Mouse (Mus musculus) midbrain, embryonic 11.5 days (tissue): ENCODE measurements around the gene Gstcd. TPM values are rescaled to one million over a fixed set of nuclear protein-coding genes. Genes with fewer than 3 reads are reported as not detected.
A peak's percentile ranks its signal among the peaks of the same experiment; 100 is the strongest.

Source experiments
- ATAC-seq: fragments of 200-750 bp; cut with Nextera tagmentation; 2 replicates; pipeline ENCODE4 v1.8.0; 2017; ENCODE audit warnings: moderate TSS enrichment, moderate library complexity; ENCODE audit not compliant: low FRiP score
- DNase-seq: peaks from one replicate; pipeline ENCODE4 v3.0.0; 2015; ENCODE audit warnings: low spot score; ENCODE audit errors: missing footprints
- H3K27ac ChIP-seq: fragments of 300-500 bp; sonication (generic); 2 replicates; pipeline ENCODE4 v1.5.1; 2014; ENCODE audit warnings: low read depth, low read length
- H3K27me3 ChIP-seq: fragments of 300-500 bp; sonication (generic); 2 replicates; pipeline ENCODE4 v1.6.1; 2014; ENCODE audit warnings: mild to moderate bottlenecking, low read length, moderate library complexity, mixed read lengths; ENCODE audit not compliant: control insufficient read depth, insufficient read depth
- H3K36me3 ChIP-seq: fragments of 300-500 bp; sonication (generic); 2 replicates; pipeline ENCODE4 v1.6.1; 2014; ENCODE audit warnings: mild to moderate bottlenecking, low read length, moderate library complexity, mixed read lengths; ENCODE audit not compliant: control insufficient read depth, insufficient read depth
- H3K4me1 ChIP-seq: fragments of 300-500 bp; sonication (generic); 2 replicates; pipeline ENCODE4 v1.6.1; 2014; ENCODE audit warnings: low read length; ENCODE audit not compliant: control insufficient read depth, insufficient read depth
- H3K4me2 ChIP-seq: fragments of 300-500 bp; sonication (generic); 2 replicates; pipeline ENCODE4 v1.6.1; 2014; ENCODE audit warnings: mild to moderate bottlenecking, moderate library complexity
- H3K4me3 ChIP-seq: fragments of 300-500 bp; sonication (generic); 2 replicates; pipeline ENCODE4 v1.5.1; 2014; ENCODE audit warnings: low read depth, low read length
- H3K9ac ChIP-seq: fragments of 300-500 bp; sonication (generic); 2 replicates; pipeline ENCODE4 v1.6.1; 2014; ENCODE audit warnings: low read length
- H3K9me3 ChIP-seq: fragments of 300-500 bp; sonication (generic); 2 replicates; pipeline ENCODE4 v1.6.1; 2016; ENCODE audit warnings: low read length; ENCODE audit not compliant: control insufficient read depth
- WGBS: fragments of 180-500 bp; shearing (Covaris S2); extraction: QIAGEN DNeasy Blood & Tissue Kit; methylation state at CpG from one replicate; pipeline ENCODE4 v1.1.7; 2014; 5-methylcytosine and 5-hydroxymethylcytosine counted together
- polyA plus RNA-seq: library from polyadenylated mRNA; unstranded; fragments of >200 nt; fragmentation: Nextera tagmentation; extraction: Ambion mirVana; gene quantifications from 2 replicates; pipeline ENCODE4 v1.2.1, GENCODE M21; 2014

Gstcd gene
- polyA plus RNA-seq, 1 experiment from 2014 or later: 11.7 TPM

DNA sequence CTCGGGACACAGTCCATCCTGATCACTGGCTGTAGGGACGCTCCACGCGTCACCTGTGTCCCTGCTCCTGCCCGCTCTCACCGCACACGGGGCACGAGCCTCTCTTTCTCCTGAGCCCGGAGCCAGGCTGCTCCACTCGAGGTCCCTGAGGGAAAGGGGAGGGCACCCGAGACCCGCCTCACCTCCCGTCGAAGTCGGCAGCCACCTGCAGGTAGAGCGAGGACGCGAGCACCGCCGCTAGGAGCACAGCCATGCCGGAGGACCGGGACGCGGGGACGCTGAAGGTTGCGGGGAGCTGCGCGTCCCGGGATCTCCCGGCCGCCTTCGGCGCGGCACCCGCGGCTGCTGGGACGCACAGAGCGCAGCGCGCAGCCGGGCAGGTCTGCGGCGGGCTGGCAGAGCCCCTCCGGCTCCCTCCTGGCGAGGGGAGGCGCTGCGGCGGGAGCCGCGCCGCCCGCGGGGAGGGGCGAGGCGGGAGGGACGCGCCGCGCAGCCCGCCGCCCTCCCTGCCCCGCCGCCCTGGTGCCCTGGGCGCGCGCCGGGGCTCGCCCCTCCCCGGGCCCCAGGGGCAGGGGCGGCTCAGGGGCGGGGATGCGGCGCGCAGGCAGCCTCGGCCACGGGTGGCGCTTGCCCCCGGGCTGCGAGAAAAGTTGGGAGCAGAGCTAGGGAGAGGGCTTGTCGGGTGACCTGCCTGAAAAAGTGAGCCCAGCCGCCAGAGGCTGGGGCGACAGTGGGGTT, 141.9 kb downstream of the Gstcd start, which contains the start of gene Npnt:
Npnt (minus strand) TSS at position 501 of the 738 bp plus-strand sequence.
- DNase-seq (peak; percentile 94), ATAC-seq (peak; percentile 90)
- H3K4me3 ChIP-seq: peak within 1 kb of the TSS; percentile 63
- no peaks in the 10 kb centered on the region for H3K9me3 ChIP-seq
- H3K27me3 ChIP-seq: peaks cover 6% of the 10 kb centered on the region
- no peaks in the 10 kb centered on the region for H3K36me3 ChIP-seq
- H3K4me2 ChIP-seq: peak within 1 kb of the TSS; percentile 97
- 1% methylated on average over 47 of the region's 82 CpGs for WGBS
- H3K9ac ChIP-seq: peak within 1 kb of the TSS; percentile 66
- no peak within 1 kb of the TSS for H3K27ac ChIP-seq
- H3K4me1 ChIP-seq: peaks cover 6% of the 10 kb centered on the region; the same call in 1 of the 2 replicates

DNA sequence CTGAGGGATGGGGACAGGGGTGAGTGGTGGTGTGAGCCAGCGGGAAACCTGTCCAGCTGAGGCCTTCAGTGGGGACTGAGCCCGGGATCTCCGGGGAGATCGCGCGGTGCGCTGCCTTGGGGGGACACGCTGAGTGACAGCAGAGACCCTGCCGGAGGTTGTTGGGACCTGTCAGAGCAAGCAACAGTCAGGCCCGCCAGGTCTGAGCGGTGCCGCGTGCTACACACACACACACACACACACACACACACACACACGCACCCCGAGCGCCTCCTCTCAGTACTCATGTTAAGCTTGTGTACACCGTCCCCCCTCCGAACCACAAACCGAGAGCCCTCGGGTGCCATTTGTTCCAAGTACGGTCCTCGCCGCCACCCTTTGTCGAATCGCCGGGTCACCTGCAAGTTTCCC, 142.4 kb downstream of the Gstcd start:
- ATAC-seq (peak; percentile 71), DNase-seq (peak; percentile 92)
- Histone ChIP-seq H3K9ac (peak overlapping the region; percentile 66), H3K4me3 (peak overlapping the region; percentile 63), H3K9me3 (no peaks in the 10 kb centered on the region), H3K27me3 (peaks cover 6% of the 10 kb centered on the region), H3K4me1 (peaks cover 6% of the 10 kb centered on the region; the same call in 1 of the 2 replicates), H3K4me2 (peak overlapping the region; percentile 97), H3K27ac (no peak overlapping the region), H3K36me3 (no peaks in the 10 kb centered on the region)
- WGBS: under 1% methylated on average over 26 of the region's 26 CpGs

DNA sequence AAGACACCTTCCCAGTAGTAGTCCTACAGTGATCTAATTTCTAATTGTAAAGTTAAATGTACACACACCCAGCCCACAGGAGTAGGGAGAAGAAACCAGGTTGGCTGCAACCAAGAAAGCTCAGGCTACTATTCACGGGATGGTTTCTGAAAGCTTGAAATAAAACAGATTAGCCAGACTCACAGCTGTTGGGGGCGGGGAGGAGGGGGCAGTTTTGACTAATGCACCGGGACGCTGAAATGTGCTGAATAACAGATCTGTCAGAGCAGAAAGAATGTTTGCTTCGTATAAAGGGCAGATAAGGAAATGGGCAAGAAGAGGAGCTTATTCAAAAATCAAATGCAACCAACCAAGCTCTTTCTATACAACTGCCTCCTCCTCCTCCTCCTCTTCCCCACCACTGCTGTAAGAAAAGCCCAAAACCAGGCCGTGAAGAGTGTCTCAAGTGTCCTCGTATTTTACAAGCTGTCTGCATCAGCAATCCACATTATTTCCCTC, 143.5 kb downstream of the Gstcd start:
- no peak overlapping the region for H3K9ac ChIP-seq
- no peaks in the 10 kb centered on the region for H3K36me3 ChIP-seq
- ATAC-seq (no peak), DNase-seq (peak; percentile 92)
- H3K27me3 ChIP-seq: peaks cover 6% of the 10 kb centered on the region
- 13% methylated on average over 7 of the region's 7 CpGs for WGBS
- H3K4me3 ChIP-seq: no peak overlapping the region
- 0 out of 2 replicates have a peak overlapping the region, but pooled peaks have one; percentile 6 for H3K4me2 ChIP-seq
- H3K9me3 ChIP-seq: no peaks in the 10 kb centered on the region
- H3K4me1 ChIP-seq: peaks cover 6% of the 10 kb centered on the region; the same call in 1 of the 2 replicates
- H3K27ac ChIP-seq: no peak overlapping the region

DNA sequence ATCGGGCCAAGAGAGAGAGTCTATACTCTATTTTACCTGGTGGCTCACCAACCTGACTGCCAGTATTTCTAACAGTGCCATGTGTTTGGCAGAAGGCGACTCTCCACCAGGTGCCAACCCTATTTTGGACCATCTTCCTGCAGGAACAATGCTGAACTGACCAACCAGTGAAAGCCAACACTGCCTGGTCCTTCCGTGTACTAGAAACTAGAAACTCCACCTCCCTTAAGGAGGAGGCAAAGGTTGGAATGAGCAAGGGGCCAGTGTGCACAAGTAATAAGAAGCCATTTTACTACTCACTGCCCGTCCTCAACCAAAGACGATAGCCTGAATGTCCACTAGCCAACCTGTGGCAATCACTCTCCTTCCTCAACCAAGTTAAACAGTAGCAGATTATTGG, 145.7 kb downstream of the Gstcd start:
- ATAC-seq (no peak), DNase-seq (peak; percentile 51)
- Histone ChIP-seq H3K4me1 (peaks cover 6% of the 10 kb centered on the region; the same call in 1 of the 2 replicates), H3K9me3 (no peaks in the 10 kb centered on the region), H3K36me3 (no peaks in the 10 kb centered on the region), H3K27me3 (peaks cover 6% of the 10 kb centered on the region), H3K27ac (no peak overlapping the region), H3K4me3 (no peak overlapping the region), H3K4me2 (no peak overlapping the region), H3K9ac (no peak overlapping the region)
- 91% methylated on average over 5 of the region's 5 CpGs for WGBS

DNA sequence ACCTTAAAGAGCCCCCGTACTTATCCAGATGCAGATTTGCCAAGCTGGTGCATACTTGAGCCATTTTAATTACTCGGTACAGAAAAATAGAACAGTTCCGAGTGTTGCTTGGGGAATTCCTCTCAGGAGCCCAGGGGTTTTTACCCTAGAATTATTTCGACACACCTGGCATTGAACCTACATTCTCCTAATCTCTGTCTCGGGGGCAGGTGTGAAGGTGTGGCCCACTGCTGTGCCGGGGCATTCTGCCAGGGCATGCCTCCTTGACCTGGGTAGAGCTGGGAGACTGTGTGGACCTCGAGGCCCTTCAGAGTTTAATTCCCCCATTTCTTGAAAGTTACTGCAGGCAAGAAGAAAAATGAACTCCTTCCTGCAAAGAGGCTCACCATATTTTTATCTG, 146.2 kb downstream of the Gstcd start:
- Histone ChIP-seq H3K36me3 (no peaks in the 10 kb centered on the region), H3K9ac (no peak overlapping the region), H3K4me1 (peaks cover 6% of the 10 kb centered on the region; the same call in 1 of the 2 replicates), H3K4me3 (no peak overlapping the region), H3K27me3 (peaks cover 5% of the 10 kb centered on the region), H3K4me2 (no peak overlapping the region), H3K27ac (no peak overlapping the region), H3K9me3 (no peaks in the 10 kb centered on the region)
- WGBS: 86% methylated on average over 7 of the region's 7 CpGs
- peak; percentile 53 for DNase-seq
- ATAC-seq: no peak

DNA sequence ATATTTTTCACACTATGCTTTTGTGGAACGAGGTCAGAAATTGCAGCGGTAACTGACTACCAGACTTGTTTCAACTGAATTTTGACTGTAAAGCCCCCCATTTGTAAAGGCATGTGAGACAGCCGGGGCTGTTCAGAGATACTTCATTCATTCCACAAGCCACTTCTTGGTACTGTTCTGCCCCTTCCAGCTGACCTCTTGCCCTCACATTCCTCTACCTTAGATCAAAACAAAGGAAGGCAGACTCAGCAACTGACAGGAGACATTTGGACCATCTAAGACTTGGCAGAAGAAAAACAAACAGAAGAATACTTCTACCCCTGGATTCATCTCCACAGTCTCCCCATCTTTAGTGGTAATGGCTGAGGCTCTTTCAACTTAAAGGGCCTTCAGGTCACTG, 147.2 kb downstream of the Gstcd start:
- Histone ChIP-seq H3K27ac (no peak overlapping the region), H3K4me3 (no peak overlapping the region), H3K27me3 (peaks cover 3% of the 10 kb centered on the region), H3K4me2 (no peak overlapping the region), H3K9me3 (no peaks in the 10 kb centered on the region), H3K4me1 (peaks cover 6% of the 10 kb centered on the region; the same call in 1 of the 2 replicates), H3K9ac (no peak overlapping the region), H3K36me3 (no peaks in the 10 kb centered on the region)
- no peak for ATAC-seq
- DNase-seq: no peak
- 35% methylated on average over 3 of the region's 3 CpGs for WGBS

DNA sequence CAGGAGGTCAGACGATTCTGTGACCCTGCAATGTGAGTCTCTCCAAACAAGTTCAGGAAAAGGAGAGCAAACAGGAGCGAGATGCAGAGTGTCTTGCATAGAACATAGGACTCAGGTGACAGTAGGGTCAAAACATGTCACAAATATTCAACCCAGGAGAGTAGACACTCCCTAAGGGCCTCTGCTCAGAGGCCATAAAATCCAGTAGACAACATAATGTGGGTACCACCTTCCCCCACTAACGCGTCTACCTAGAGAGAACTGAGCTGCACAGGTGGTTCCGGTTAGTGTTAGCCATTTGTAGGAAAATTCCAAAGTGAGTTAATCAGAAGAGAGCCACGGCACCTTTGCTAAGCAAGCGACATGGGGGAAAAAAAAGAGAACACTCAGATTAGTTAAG, 147.6 kb downstream of the Gstcd start:
- Histone ChIP-seq H3K27me3 (peaks cover 2% of the 10 kb centered on the region), H3K4me3 (no peak overlapping the region), H3K36me3 (no peaks in the 10 kb centered on the region), H3K27ac (no peak overlapping the region), H3K4me2 (no peak overlapping the region), H3K9me3 (no peaks in the 10 kb centered on the region), H3K4me1 (peaks cover 5% of the 10 kb centered on the region; the same call in 1 of the 2 replicates), H3K9ac (no peak overlapping the region)
- DNase-seq (peak; percentile 84), ATAC-seq (no peak)
- 68% methylated on average over 7 of the region's 7 CpGs for WGBS

DNA sequence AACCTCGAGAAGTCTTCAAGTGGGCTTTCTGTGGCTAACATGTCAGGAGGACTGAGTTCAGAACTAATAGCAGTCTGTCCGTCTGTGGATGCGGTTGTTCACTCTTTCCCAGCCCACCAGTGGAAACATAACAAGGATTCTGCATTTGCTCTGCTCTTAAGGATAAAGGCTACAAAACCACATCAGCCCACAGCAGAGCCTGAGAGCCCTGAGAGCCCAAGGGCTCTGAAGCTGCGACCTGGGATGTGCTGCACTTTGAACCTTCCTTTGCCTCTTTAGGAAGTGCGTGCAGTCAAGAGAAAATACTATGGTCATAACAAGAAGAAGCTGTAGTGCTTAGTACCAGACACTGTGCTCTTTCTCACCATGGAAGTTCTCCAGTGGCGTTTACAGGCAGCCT, 149.1 kb downstream of the Gstcd start:
- DNase-seq: peak; percentile 62

More for the DNA sequence above, 149.1 kb downstream of the Gstcd start:
- no peaks in the 10 kb centered on the region for H3K4me1 ChIP-seq
- ATAC-seq: no peak
- H3K4me2 ChIP-seq: no peak overlapping the region
- H3K9me3 ChIP-seq: no peaks in the 10 kb centered on the region
- H3K36me3 ChIP-seq: no peaks in the 10 kb centered on the region
- no peak overlapping the region for H3K4me3 ChIP-seq
- WGBS: 91% methylated on average over 6 of the region's 6 CpGs
- no peaks in the 10 kb centered on the region; the same call in 1 of the 2 replicates for H3K27me3 ChIP-seq
- no peak overlapping the region for H3K27ac ChIP-seq
- H3K9ac ChIP-seq: no peak overlapping the region
